Mouse (Mus musculus) adrenal gland, adult 2 months (tissue): ENCODE results near the gene Rogdi. TPM values are rescaled to one million over a fixed set of nuclear protein-coding genes. Genes with fewer than 3 reads are reported as not detected.
A peak's percentile ranks its signal among the peaks of the same experiment; 100 is the strongest.

ENCODE experiments used
- DNase-seq: peaks from one replicate; pipeline ENCODE4 v3.0.0; 2021
- polyA plus RNA-seq: library from polyadenylated mRNA; depleted of rRNA; stranded (reverse); fragments of >200 nt; gene quantifications from 2 replicates; pipeline ENCODE4 v1.2.3, GENCODE M21; 2012; rRNA removed
- total RNA-seq, 2 experiments: library from RNA; stranded (reverse); gene quantifications; 2 replicates each; pipeline ENCODE4 v1.2.3; 2021

The Rogdi gene
- total and polyA plus RNA-seq, 3 experiments: 16.9 to 83.9 (median 28.1) TPM

DNA sequence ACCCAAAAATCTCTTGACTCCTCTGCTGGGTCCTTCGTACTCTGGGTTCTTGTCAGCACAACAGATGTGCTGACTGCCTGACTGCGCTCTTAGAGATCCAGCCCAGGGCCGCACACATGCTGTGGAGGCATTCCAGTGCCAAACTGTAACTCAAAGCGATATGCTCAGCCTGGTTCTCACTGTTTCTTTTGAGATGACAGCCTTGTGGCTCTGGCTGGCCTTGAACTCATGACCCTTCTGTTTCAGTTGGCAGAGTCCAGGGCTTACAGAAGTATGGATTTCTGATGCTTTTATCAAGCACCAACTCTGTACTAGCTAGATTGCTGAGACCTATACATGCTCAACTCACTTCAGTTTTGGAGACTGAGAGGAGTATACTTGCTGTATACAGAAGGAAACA is 20.1 kb downstream of the Rogdi start:
- DNase-seq: peak; percentile 24

DNA sequence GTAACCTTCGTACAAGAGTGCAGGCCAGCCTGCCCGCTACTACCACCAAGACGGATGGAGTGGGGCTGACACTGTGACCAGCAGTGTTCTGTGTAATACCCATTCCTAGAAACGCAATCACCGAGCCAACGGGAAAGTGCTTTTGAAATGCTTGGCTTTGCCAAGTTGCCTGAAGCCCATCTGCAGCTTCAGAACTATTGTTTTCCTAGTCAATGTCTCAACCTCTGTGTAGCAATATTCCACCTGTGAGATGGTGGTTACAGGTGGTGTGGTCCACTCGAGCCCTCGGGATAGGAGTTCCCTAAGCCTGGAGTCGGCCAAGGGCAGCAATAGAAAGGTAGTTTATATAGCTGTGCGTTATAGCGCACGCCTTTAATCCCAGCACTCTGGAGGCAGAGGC is 28.6 kb downstream of the Rogdi start:
- no peak for DNase-seq

GRCm38 (mm10) chr16:4979755-4980380 is 33.5 kb downstream of the Rogdi start:
- peak; percentile 36 for DNase-seq

DNA sequence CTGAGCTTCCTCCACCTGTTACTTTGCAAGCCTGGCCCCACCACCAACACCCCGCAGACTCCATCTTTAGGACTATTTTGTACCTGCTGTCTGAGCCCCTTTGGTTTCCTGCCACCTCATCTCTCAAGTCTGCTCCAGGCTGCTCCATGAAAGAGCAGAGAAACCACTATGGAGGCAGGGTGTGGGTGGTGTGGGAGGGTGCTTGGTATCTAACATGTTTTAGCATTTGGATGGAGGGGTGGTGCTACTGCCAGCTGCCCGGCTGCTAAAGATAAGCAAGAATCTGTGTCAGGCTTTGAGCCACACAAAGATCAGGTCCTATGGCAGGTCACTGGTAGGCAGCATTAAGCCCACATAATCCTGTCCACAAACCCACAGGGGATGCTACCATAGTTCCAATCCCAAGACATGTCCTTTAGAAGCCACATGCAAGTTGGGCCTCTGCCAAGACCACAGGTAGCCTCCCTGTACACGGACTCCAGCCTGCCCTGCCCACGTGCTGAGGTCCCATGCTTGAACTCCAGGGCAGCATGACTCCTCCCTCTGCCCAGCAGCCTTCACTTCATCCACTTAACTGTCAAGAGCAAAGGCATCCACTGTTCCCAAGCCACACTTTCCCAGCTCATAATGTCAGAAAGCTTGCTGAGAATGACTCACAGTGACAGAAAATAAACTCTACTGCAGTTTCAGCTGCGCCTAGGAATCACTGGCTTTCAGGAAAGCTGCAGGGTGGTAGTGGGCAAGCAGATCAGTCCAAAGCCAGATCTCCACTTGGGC is 34.9 kb downstream of the Rogdi start:
- no peak for DNase-seq

GRCm38 (mm10) chr16:4976180-4976579 is 37.2 kb downstream of the Rogdi start:
- DNase-seq: no peak

GRCm38 (mm10) chr16:4974521-4974920 is 38.8 kb downstream of the Rogdi start:
- DNase-seq: no peak

DNA sequence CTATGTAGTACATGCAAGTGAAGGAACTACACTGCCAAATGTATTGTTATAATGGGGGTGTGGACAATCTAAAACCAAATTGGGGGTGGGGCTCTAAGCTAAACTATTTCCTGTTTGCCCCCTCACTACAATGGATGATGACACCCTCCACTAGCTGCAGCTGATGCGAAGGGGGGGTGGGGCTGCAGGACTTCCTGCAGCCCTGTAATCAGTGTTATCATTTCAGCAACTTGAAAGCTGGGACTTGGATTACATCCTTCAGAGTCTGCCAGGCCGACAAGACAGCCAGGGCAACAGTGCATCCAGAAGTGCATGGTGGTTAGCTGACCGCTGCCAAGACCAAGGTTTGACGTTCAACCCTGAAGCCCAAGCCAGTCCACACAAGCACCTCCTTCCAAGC is 41.7 kb downstream of the Rogdi start:
- DNase-seq: no peak

GRCm38 (mm10) chr16:4969055-4969843 is 44.1 kb downstream of the Rogdi start:
- DNase-seq: no peak

DNA sequence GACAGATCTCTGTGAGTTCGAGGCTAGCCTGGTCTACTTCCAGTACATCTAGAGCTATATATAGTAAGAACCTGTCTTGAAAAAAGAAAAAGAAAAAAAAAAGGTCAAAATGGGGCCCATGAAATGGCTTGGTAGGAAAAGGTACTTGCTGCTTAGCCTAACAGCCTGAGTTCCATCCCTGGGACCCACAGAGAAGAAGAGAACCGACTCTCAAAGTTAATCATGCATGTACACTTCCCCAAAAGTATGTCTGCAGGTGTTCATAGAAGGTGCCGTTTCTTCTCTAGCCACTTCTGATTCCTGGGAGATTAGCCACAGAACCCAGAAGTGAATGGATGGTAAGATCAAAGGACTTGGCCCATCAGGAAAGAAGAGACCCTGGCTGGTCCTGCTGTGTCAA is 44.9 kb downstream of the Rogdi start:
- DNase-seq: no peak

- no peak for DNase-seq
Measured at GRCm38 (mm10) chr16:4965392-4966129, 47.8 kb downstream of the Rogdi start.

GRCm38 (mm10) chr16:4964731-4965391 is 48.5 kb downstream of the Rogdi start:
- no peak for DNase-seq

DNA sequence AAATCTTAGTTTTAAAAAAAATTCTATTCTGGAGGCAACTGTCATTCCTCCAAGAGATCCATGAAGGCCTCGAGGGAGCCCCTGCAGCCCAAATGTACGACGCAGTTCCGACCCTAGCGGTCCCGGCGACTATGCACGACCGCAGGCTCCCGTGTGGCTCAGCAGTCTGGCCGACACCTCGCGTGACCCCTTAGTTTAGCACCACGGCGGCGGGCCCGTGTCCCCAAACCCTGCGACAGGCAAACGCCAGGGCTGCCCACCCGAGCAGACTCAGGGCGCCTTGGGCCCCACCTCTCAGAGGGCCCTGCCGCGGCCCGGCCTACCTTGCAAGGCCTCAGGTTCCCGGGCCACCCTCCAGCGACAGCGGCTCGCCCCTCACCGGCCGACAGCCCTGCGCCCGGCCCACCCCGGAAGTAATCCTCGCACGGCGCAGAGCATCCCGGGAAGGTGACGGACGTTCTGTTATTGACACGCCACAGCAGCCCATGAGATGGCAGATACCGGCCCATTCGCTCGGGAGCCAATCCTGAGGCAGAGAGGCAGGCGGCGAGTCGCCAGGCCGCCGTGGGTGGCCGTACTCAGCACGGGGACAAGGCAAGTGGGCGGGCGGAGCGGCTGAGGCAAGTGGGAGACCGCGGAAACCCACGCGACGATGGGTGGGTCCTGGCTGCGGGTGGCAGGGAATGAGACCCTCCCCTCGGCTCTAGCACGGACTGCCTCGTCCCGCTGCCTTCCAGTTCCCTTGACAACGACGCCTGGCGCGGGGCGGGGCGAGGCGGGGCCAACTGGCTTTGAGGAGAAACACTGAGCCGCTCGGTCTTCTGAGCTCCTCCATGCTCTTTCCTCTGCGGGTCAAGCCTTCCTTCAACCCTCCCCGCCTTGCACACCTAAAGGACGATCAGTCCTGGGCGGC is 49.3 kb downstream of the Rogdi start, which contains the start of gene Anks3:
Anks3 (minus strand) TSS at position 409 of the 913 bp plus-strand sequence.
- peak; percentile 99 for DNase-seq

GRCm38 (mm10) chr16:4963346-4963745 is 50.0 kb downstream of the Rogdi start:
- no peak for DNase-seq

DNA sequence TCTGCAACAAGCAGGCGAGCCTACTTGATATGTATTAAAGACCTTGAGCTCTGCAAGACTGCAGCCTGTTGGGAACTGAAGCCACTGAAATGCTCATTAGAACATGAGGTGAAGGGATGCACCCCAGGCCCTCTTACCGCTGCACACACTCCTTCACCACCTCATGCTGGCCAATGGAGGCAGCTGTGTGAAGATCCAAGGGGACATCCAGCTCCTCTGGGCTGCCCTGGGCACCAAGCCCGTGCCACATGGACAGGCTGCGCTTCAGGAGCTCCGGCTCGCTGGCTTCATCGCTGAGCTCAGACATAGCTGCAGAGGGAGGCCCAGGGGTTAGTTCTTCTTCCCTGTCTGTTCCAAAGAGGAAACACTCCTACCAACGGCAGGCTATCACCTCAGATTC is 53.1 kb downstream of the Rogdi start:
- DNase-seq: no peak

Other genes with a start within 250 kb of the Rogdi start
- 100 to 1,000 TPM; 105 to 130 TPM for gene Cdip1, start 223.3 kb downstream of the Rogdi start, total RNA-seq
- 400 and 500 TPM in 2 replicates for gene Cdip1, start 223.3 kb downstream of the Rogdi start, polyA plus RNA-seq
- gene 4930562C15Rik, start 178.1 kb downstream of the Rogdi start, total RNA-seq: not detected
- gene 4930562C15Rik, start 178.1 kb downstream of the Rogdi start, polyA plus RNA-seq: not detected in 2 replicates
- 10 to 100 TPM; 32.8 to 37.8 TPM for gene Ubald1, start 133.2 kb downstream of the Rogdi start, total RNA-seq
- 59.7 and 68.0 TPM in 2 replicates for gene Ubald1, start 133.2 kb downstream of the Rogdi start, polyA plus RNA-seq
- gene Mgrn1, start 127.3 kb downstream of the Rogdi start, total RNA-seq: 10 to 100 TPM; 79.3 to 87.4 TPM
- 134 and 157 TPM in 2 replicates for gene Mgrn1, start 127.3 kb downstream of the Rogdi start, polyA plus RNA-seq
- gene Nudt16l1, start 74.8 kb downstream of the Rogdi start, total RNA-seq: 10 to 100 TPM; 50.6 to 67.6 TPM
- 125 and 130 TPM in 2 replicates for gene Nudt16l1, start 74.8 kb downstream of the Rogdi start, polyA plus RNA-seq
- 10 to 100 TPM; 30.8 to 33.9 TPM for gene Anks3, start 49.3 kb downstream of the Rogdi start, total RNA-seq
- gene Anks3, start 49.3 kb downstream of the Rogdi start, polyA plus RNA-seq: 39.2 and 45.3 TPM in 2 replicates
- gene Sept12, start 15.7 kb downstream of the Rogdi start, total RNA-seq: not detected
- not detected in 2 replicates for gene Sept12, start 15.7 kb downstream of the Rogdi start, polyA plus RNA-seq
- gene Smim22, start 6.3 kb downstream of the Rogdi start, total RNA-seq: not detected
- gene Smim22, start 6.3 kb downstream of the Rogdi start, polyA plus RNA-seq: 0.38 TPM in 1 of 2 replicates, not detected in the other
- gene Glyr1, start 36.3 kb upstream of the Rogdi start, total RNA-seq: 10 to 100 TPM; 92.6 to 96.5 TPM
- 51.7 and 71.3 TPM in 2 replicates for gene Glyr1, start 36.3 kb upstream of the Rogdi start, polyA plus RNA-seq
- gene Ubn1, start 36.5 kb upstream of the Rogdi start, total RNA-seq: 10 to 100 TPM; 25.2 to 34.0 TPM
- 18.6 and 18.9 TPM in 2 replicates for gene Ubn1, start 36.5 kb upstream of the Rogdi start, polyA plus RNA-seq
- 1 to 10 TPM; 2.0 to 6.5 TPM for gene Ppl, start 118.9 kb upstream of the Rogdi start, total RNA-seq
- gene Ppl, start 118.9 kb upstream of the Rogdi start, polyA plus RNA-seq: 0.59 and 0.66 TPM in 2 replicates
- under 1 TPM in 1 of 2 experiments, not detected in 1; 0.07 TPM for gene Sec14l5, start 133.6 kb upstream of the Rogdi start, total RNA-seq
- gene Sec14l5, start 133.6 kb upstream of the Rogdi start, polyA plus RNA-seq: 0.13 and 0.15 TPM in 2 replicates
- gene Nagpa, start 190.5 kb upstream of the Rogdi start, total RNA-seq: 10 to 100 TPM; 26.0 to 28.7 TPM
- gene Nagpa, start 190.5 kb upstream of the Rogdi start, polyA plus RNA-seq: 64.5 and 69.5 TPM in 2 replicates
- 10 to 100 TPM; 20.4 to 25.4 TPM for gene AU021092, start 208.7 kb upstream of the Rogdi start, total RNA-seq
- 24.0 and 26.0 TPM in 2 replicates for gene AU021092, start 208.7 kb upstream of the Rogdi start, polyA plus RNA-seq
- gene Alg1, start 220.1 kb upstream of the Rogdi start, total RNA-seq: 10 to 100 TPM; 32.5 to 36.2 TPM
- gene Alg1, start 220.1 kb upstream of the Rogdi start, polyA plus RNA-seq: 89.1 and 91.3 TPM in 2 replicates
- gene Eef2kmt, start 242.4 kb upstream of the Rogdi start, total RNA-seq: 10 to 100 TPM; 21.7 to 30.9 TPM
- gene Eef2kmt, start 242.4 kb upstream of the Rogdi start, polyA plus RNA-seq: 72.7 and 79.6 TPM in 2 replicates